Mouse (Mus musculus): ENCODE data around the gene Shc3. TPM values are rescaled to one million over a fixed set of nuclear protein-coding genes. Genes with fewer than 3 reads are reported as not detected.

Shc3 gene
- not detected for total RNA-seq (2023)

DNA sequence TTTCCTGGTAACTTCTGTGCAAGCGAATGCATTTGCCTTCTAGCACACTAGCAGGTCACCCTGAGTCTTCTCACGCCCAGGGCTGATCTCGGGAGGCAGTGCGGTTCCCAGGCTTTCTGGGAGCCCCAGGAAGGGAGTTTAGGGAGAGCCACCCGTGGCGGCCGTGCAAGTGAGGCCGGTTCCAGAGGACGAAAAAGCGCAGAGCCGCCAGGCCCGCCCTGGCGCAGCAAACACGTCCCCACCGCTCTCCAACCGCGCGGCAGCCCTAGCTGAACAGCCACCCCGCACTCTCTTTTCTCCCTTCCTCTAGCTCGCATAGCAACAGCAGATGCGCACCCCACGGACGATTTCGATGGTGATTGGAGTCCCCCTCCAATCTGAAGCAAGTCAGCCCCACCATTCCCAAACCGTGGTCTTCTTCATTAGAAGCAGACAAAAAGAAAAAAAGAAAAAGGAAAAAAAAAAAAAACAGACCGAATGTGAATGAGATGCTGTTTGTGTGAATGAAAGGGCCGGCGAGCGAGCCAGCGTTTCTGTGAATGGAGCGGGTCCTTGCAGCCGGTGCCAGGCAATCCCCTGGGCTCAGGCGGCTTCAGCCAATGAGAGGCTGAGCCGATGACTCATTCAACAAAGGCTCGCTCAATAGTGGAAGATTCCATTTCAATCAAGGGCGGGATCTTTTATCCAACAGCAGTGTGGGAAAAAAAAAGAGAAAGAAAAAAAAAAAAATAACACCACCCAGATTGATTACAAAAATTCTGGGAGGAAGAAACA is at the start of gene Shc3:
Gene Shc3 (minus strand): TSS at position 509 of the 774 bp plus-strand sequence.

DNA sequence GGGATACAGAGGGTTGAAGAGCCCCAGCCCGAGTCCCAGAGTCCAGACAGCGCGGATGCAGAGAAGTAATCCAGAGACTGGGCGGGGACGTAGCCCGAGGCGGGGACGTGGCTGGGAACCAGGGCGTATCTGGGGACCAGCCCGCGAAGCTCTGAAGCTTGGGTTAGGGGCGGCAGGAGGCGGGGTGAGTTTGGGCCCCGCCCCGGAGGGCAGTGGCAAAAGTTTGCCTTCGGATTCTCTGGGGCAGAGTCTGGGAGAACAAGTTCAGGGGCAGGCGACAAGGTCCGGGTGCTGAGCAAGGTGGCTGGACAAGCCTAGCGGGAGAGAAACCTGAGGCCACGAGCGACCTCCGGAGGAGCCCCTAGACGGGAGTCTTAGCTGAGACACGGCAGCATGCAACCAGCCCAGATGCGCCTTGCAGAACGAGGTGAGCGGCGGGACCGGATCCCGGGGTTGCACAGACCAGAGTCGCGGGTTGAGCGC is 160.7 kb downstream of the Shc3 start, which contains the start of gene S1pr3:
Gene S1pr3 (plus strand): TSS at position 121 of the 483 bp plus-strand sequence.

Other genes starting within 250 kb of the Shc3 start
- 2.8 TPM for gene S1pr3, start 160.8 kb downstream of the Shc3 start, total RNA-seq (2023)
- gene Cks2, start 75.8 kb upstream of the Shc3 start, total RNA-seq (2023) = 9.1 TPM
- gene Secisbp2, start 82.3 kb upstream of the Shc3 start, total RNA-seq (2023) = 62.1 TPM
- 245 TPM for gene Sema4d, start 224.3 kb upstream of the Shc3 start, total RNA-seq (2023)

Measured in CD4-positive naive resting alpha-beta T cell, adult 57 days (primary cell).